ENCODE assay signal across 8 mouse cellular contexts in genomic region chr2:118887845-118888548, GRCm38 (mm10). TPM values are rescaled to one million over a fixed set of nuclear protein-coding genes. Genes with fewer than 3 reads are reported as not detected.
A peak's percentile ranks its signal among the peaks of the same experiment; 100 is the strongest.
DNase-seq lines count a peak whose midpoint lies in the region; ATAC-seq lines count a peak whose summit lies in the region.

No protein-coding gene starts in this region.

- DNase-seq in heart, adult 8-10 months (ENCODE audit: low spot score): no peak
- DNase-seq in c-Kit-positive CD71-positive TER-119-positive erythroid progenitor cells, embryonic 14.5 days (ENCODE audit: low spot score): peak; percentile 70
- DNase-seq in right cerebral cortex, postnatal 14 days: no peak
- no peak for DNase-seq in ovary, postnatal 10 days (ENCODE audit: low spot score)
- DNase-seq in cerebellum, postnatal 10 days: no peak

- H3K9ac ChIP-seq in heart, embryonic 11.5 days (ENCODE audit: low read depth, low read length): peak overlapping the region; percentile 43; the same call in 1 of the 2 replicates
- no peak overlapping the region for H3K9ac ChIP-seq in intestine, embryonic 15.5 days
- no peak overlapping the region for H3K9ac ChIP-seq in midbrain, embryonic 15.5 days

- H3K4me1 ChIP-seq in heart, embryonic 11.5 days (ENCODE audit: control insufficient read depth, insufficient read depth, low read length): peaks cover 10% of the 10 kb centered on the region
- no peaks in the 10 kb centered on the region for H3K4me1 ChIP-seq in intestine, embryonic 15.5 days (replicated peaks)
- peaks cover 6% of the 10 kb centered on the region for H3K4me1 ChIP-seq in midbrain, embryonic 15.5 days

- H3K36me3 ChIP-seq in heart, embryonic 11.5 days (ENCODE audit: control insufficient read depth, insufficient read depth, low read length): no peaks in the 10 kb centered on the region
- no peaks in the 10 kb centered on the region for H3K36me3 ChIP-seq in intestine, embryonic 15.5 days
- no peaks in the 10 kb centered on the region for H3K36me3 ChIP-seq in midbrain, embryonic 15.5 days (replicated peaks)

- H3K4me3 ChIP-seq in heart, embryonic 11.5 days (ENCODE audit: low read depth, low read length): peak overlapping the region; percentile 25
- H3K4me3 ChIP-seq in intestine, embryonic 15.5 days (replicated peaks): no peak overlapping the region
- 0 out of 2 replicates have a peak overlapping the region, but pooled peaks have one; percentile 9 for H3K4me3 ChIP-seq in midbrain, embryonic 15.5 days

- no peaks in the 10 kb centered on the region for H3K9me3 ChIP-seq in heart, embryonic 11.5 days (replicated peaks; ENCODE audit: control insufficient read depth, low read length)
- no peaks in the 10 kb centered on the region for H3K9me3 ChIP-seq in intestine, embryonic 15.5 days
- H3K9me3 ChIP-seq in midbrain, embryonic 15.5 days: no peaks in the 10 kb centered on the region

- H3K27me3 ChIP-seq in heart, embryonic 11.5 days (ENCODE audit: control insufficient read depth, insufficient read depth, low read length): peaks cover 46% of the 10 kb centered on the region
- H3K27me3 ChIP-seq in intestine, embryonic 15.5 days (replicated peaks): peaks cover 9% of the 10 kb centered on the region; the same call in 1 of the 2 replicates
- peaks cover 9% of the 10 kb centered on the region; the same call in 1 of the 2 replicates for H3K27me3 ChIP-seq in midbrain, embryonic 15.5 days (replicated peaks)

- 15% methylated on average over 14 of the region's 14 CpGs for WGBS in heart, embryonic 11.5 days (ENCODE audit: insufficient replicate concordance)
- WGBS in intestine, embryonic 15.5 days: 25% methylated on average over 14 of the region's 14 CpGs
- 25% methylated on average over 14 of the region's 14 CpGs for WGBS in midbrain, embryonic 15.5 days

- H3K27ac ChIP-seq in heart, embryonic 11.5 days (ENCODE audit: low read depth, low read length): peak overlapping the region; percentile 80
- H3K27ac ChIP-seq in intestine, embryonic 15.5 days: no peak overlapping the region
- H3K27ac ChIP-seq in midbrain, embryonic 15.5 days: no peak overlapping the region

- ATAC-seq in heart, embryonic 11.5 days (replicated peaks; ENCODE audit: insufficient number of reproducible peaks, low FRiP score, low TSS enrichment): peak; percentile 84
- ATAC-seq in intestine, embryonic 15.5 days: peak; percentile 32; the same call in 1 of the 2 replicates
- ATAC-seq in midbrain, embryonic 15.5 days (replicated peaks): peak; percentile 63

- peak overlapping the region; percentile 43 for H3K4me2 ChIP-seq in heart, embryonic 11.5 days
- H3K4me2 ChIP-seq in intestine, embryonic 15.5 days (replicated peaks): peak overlapping the region; percentile 28; the same call in 1 of the 2 replicates
- peak overlapping the region; percentile 35 for H3K4me2 ChIP-seq in midbrain, embryonic 15.5 days

RNA-seq across cellular contexts. Expression of gene Bahd1, which starts 12.2 kb away (rescaled TPM):
- 0.77 and 1.1 TPM in 2 replicates for polyA plus RNA-seq in heart, embryonic 11.5 days (2014; fragmentation: Nextera tagmentation; extraction: Ambion mirVana)
- total RNA-seq in heart, adult 8-10 months (2022): 10 to 100 TPM; 14.0 to 21.2 (median 15.9) TPM
- polyA plus RNA-seq in intestine, embryonic 15.5 days (2015; fragmentation: Nextera tagmentation; extraction: Ambion mirVana): 5.1 and 5.4 TPM in 2 replicates
- 8.4 and 8.8 TPM in 2 replicates for polyA plus RNA-seq in midbrain, embryonic 15.5 days (2015; fragmentation: Nextera tagmentation; extraction: Ambion mirVana)

RNA-seq across cellular contexts. Expression of gene Ivd, which starts 26.2 kb away (rescaled TPM):
- 52.5 and 63.2 TPM in 2 replicates for polyA plus RNA-seq in heart, embryonic 11.5 days (2014; fragmentation: Nextera tagmentation; extraction: Ambion mirVana)
- total RNA-seq in heart, adult 8-10 months (2022): 100 to 1,000 TPM; 383 to 490 (median 481) TPM
- 43.7 and 46.2 TPM in 2 replicates for polyA plus RNA-seq in intestine, embryonic 15.5 days (2015; fragmentation: Nextera tagmentation; extraction: Ambion mirVana)
- 43.0 and 50.4 TPM in 2 replicates for polyA plus RNA-seq in midbrain, embryonic 15.5 days (2015; fragmentation: Nextera tagmentation; extraction: Ambion mirVana)

RNA-seq across cellular contexts. Expression of gene Chst14, which starts 38.3 kb away (rescaled TPM):
- polyA plus RNA-seq in heart, embryonic 11.5 days (2014; fragmentation: Nextera tagmentation; extraction: Ambion mirVana): 19.6 and 22.3 TPM in 2 replicates
- total RNA-seq in heart, adult 8-10 months (2022): 1 to 10 TPM; 5.7 to 9.2 (median 8.4) TPM
- polyA plus RNA-seq in intestine, embryonic 15.5 days (2015; fragmentation: Nextera tagmentation; extraction: Ambion mirVana): 21.0 and 21.3 TPM in 2 replicates
- 4.7 and 6.0 TPM in 2 replicates for polyA plus RNA-seq in midbrain, embryonic 15.5 days (2015; fragmentation: Nextera tagmentation; extraction: Ambion mirVana)

Comparison
In these comparisons a context has a peak if more than half of its experiments do, and no peak if none do; other contexts are left out.
1. ATAC-seq: peak in every context shown above with its lines; median percentile 84 in heart, embryonic 11.5 days; 63 in midbrain, embryonic 15.5 days; 32 in intestine, embryonic 15.5 days.